Mouse (Mus musculus) mesoderm, embryonic 11.5 days (tissue): ENCODE results near the gene Stat4.
A peak's percentile ranks its signal among the peaks of the same experiment; 100 is the strongest.
"Not testable (repeated sequence)": the region's sequence is repeated elsewhere in the genome, so short reads cannot be mapped to it uniquely, and the experiment has no call there.

ENCODE experiments used
- DNase-seq: peaks from one replicate; pipeline ENCODE4 v3.0.0-alpha.2; 2012; ENCODE audit warnings: low read depth, low spot score

Gene Stat4

DNA sequence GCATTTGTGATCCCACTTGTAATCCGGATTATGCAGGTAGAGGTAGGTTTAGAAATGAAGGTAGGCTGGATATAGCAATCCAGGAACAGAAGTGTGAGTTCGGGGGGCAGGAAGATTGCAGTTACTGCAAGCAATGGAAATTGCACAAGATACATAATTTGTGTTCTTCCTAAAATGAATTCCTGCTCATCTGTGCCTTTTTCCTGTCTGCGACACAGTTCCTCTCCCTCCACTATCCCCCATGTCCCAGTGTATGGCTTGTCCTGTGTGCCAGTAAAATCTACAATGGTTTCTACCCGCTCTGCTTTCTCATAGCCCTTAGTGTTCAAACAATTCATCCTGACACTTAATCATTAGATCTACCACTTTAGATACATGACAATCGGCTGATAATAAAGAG lies 41.7 kb downstream of the Stat4 start:
- no peak for DNase-seq

DNA sequence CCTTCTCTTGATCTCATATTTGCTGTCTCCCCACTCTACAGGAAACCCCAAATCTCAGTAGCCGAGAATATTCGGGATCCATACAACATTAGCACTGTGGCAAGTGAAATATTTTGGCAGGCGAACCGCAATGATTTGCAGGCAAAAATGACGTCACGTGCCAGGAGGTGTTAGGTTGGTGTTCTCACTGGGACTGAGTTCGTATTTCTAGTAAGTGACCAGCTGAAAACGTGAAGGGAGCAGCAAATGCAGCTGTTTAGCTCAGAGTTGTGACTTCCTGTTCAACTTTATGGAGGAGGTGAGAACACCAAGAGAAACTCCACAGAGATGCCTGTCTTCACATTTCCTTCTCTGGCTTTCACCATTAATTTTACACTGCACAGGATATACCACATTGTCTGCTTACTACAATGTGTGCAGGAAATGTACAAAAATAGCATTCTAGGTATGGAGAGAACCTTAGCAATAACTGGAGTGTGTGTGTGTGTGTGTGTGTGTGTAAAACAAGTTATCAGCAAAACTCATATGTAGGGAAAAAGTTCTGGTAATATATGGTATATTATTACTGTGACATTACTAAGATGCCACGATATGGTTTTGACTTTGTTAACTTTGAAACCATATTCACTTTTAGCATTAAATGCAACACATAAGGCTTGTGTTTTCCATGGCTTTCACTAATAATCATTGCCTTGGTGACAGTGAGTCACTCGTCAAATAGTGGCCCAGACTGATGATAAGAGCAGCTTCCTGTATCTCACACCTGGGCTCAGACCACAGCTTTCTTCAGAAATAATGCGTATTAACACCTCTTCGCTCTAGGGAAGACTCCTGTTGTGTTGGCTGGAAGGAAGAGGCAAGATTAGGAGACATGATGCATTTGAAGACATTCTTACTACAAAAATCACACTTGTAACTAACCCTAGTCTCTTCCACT lies 48.1 kb downstream of the Stat4 start:
- no peak for DNase-seq

DNA sequence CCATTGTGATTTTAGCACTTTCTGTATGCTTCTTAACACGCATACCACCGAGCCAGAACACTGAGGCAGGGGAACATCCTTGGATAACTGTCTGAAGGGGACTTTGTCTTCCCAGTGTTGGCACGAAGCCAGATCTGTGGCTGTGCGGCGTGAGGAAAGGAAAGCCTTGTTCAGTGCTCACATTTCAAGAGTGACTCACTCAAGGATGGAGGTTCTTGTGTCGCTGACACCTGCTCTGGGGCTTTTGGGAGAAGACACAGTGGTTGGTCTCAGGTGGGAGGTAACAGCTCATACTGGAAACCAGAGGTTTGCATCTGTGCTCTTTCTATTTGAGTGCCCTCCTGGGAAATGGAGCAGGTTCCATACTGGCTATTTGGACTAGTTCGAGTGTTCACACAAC lies 52.2 kb downstream of the Stat4 start:
- DNase-seq: peak; percentile 21

DNA sequence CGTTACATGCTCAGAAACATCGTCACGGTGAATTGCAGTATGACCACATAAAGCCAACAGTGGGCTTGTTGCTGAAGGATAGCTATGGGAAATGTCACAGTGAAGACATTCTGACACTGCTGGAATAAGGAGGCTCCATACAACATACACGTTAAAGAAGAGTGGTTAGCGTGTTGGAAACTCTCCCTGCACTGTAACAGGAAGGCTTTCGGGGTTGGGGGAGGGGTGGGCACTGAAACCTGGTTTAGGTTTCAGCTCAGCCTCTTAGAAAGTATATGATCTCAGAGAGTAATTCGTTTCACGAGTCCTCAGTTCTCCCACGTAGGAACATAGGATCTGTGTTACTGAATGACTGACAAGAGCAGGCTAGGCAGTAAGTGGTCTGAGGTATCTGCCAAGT lies 52.7 kb downstream of the Stat4 start:
- DNase-seq: no peak

DNA sequence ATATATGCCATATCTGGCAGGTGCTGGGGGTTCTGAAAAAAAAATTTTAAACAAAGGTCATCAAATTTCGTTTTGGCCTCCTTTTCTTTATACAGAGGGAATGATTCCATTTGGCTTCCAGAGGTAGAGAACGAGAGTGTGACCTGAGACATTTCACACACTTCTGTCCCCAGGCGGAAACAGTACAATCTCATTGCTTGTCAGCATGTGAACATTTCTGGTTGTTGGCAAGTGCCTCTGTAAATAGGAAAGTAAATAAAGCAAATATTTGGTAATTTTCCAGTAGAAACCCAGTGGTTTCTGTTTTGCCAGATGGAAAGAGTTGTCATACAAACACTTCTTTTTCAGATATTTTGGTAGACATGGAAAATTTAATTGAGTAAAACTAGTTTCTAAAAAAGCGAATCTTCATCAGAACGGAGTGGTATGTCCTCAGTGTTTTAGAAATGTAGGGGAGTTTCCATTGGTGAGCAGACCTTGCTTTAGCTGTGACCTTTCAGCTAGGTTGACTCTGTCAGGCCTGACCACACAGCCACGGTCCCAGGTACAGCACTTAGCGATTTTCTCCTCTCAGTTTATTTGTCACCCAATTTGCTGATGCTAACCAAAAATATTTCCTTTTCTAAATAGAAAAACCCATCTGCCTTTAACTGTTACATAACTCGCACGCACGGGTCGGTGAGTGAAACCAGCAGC lies 53.6 kb downstream of the Stat4 start:
- no peak for DNase-seq

DNA sequence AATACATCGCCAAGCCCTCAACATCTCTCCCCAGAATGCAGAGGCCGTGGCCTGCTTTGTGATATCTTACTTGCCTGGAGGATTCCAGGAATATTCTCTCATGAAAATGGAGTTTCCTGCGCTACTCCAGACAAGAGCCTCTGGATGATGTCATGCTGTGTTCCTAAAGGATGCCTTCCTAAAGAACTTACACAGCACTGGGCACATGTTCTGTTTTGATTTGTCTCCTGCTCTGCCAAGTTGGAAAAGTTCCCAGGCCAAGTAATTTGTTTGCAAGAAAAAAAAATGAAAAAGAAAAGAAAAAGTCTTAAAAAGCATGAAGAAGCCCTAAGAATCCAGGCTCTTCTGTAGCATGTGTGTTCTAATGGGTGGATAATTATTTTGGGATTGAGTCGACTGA lies 56.2 kb downstream of the Stat4 start:
- DNase-seq: no peak

DNA sequence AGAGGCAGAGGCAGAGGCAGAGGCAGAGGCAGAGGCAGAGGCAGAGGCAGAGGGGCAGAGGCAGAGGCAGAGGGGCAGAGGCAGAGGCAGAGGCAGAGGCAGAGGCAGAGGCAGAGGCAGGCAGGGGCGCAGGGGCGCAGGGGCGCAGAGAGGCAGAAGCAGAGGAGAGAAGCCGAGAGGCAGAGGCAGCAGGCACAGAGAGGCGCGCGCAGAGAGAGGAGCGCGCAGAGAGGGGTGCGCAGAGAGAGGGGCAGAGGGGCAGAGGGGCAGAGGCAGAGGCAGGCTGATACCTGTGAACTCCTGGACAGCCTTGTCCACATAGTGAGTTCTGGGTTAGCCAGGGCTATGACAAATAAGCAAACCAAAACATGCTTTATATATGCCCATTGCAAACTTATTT lies 59.9 kb downstream of the Stat4 start:
- not testable (repeated sequence) for DNase-seq

DNA sequence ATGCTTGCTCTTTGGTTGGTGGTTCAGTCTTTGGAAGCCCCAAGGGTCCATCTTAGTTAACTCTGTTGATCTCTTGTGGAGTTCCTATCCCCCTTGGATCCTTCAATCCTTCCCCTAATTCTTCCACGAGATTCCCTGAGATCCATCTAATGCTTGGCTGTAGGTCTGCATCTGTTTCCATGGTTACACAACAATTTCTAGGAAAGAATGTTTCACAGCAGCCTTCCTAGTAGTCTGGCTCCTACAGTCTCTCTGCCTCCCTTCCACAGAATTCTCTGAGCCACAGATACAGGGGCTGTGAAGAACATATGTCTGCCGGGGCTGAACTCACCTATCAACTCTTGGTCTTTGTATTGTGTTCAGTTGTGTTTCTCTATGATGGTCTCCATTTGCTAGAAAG lies 61.8 kb downstream of the Stat4 start:
- peak; percentile 9 for DNase-seq

DNA sequence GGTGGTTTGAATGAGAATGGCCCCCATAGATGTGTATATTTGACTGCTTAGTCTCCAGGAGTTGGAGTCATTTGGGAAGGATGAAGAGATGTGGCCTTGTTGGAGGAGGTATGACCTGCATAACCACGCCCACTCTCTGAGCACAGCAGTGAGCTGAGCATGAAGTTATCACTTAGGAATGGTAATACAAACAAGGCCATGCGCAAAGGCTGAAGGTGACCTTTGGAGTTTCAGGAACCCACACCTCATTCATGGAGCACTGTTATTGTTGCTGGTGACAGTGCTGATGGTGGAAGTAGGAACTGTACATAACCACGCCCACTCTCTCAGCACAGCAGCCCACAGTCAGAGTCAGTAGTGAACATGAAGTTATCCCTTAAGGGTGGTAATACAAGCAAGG lies 62.9 kb downstream of the Stat4 start:
- no peak for DNase-seq

DNA sequence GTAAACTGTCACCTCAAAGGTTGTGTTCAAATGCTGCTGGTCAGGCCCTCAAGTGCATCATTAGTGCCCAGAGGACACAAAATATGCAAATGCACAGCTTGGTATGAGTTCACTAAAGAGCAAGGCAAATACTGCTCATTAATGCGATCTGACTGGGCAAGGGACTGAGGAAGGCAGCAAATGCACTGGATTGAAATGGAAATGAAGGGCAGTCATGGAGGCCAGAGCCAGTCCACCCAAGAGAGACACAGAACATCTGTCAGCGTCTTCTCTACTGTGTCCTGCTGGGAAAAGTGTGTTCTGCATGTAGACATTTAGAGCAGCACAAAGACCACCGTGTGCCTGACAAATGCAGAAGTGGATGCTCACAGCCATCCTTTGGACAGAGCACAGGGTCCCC lies 64.6 kb downstream of the Stat4 start:
- no peak for DNase-seq

DNA sequence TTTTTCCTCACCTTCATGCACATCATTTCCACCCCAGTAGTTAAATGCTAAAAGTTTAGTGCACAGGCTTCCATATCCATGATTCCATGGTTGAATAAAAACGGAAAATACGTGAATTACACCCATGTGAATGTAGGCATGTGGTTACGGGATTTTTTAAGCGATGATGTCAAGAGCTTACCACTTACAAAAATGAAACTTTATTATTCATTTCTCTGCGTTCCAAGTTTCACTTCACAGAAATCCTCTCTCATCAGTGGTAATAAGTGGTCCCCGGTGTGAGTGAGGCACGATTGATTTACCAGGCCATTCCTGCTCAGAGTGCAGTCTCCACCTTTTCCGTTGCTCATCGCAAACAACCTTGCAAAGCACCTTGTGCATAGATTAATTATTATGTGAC lies 66.0 kb downstream of the Stat4 start:
- no peak for DNase-seq

DNA sequence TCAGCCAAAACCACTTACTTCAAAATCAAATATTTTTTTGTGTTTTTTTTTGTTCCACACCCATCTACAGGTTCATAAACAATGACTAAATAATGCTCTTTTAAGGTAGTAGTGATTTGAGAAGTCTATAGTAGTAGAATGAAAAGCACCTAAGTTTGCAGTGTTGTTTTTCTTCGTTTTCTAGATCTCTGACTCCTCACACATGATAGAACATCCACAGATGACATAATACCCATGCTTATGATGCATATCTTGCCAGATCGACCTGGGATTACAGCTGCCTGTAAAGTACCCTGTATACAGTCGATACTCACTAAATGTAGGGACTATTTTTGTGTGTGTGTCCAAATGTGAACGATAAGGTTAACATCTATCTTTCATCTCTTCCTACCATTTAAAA lies 69.0 kb downstream of the Stat4 start:
- DNase-seq: no peak

DNA sequence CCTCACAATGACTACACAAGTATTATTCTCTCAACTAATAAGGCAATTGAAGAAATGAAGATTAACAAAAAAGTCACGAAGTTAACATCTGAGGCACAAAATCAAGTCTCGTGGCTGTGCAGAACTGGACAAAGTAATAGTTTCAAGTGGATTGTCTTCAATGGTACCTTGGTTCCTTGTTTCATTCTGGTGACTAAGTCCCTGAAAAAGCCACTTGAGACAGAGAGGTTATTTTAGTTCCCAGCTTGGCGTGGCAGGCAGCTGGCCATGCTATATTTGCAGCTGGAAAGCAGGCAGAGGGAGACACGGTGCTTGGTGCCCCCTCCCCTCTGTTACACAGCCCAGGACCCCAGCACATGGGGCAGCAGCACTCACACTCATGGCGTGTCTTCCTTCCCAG lies 70.2 kb downstream of the Stat4 start:
- DNase-seq: no peak

DNA sequence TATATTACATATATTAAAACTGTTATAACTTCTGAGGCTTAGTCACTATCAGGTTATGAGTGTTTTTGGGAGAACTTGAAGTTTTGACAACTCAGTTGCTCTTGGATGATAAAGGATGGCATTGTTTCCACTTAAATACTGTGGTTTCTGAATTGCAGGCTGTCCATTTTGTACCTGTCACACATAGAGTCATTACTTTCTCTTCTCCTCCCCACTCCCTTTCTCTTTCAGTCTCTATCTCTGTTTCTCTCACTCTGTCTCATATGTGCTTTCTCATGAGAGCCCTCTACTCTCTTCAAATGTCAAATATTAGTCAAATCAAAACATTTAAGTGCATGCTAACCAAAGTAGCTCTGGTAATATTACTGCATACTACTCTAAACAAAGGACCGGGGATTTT lies 79.3 kb downstream of the Stat4 start:
- DNase-seq: no peak

DNA sequence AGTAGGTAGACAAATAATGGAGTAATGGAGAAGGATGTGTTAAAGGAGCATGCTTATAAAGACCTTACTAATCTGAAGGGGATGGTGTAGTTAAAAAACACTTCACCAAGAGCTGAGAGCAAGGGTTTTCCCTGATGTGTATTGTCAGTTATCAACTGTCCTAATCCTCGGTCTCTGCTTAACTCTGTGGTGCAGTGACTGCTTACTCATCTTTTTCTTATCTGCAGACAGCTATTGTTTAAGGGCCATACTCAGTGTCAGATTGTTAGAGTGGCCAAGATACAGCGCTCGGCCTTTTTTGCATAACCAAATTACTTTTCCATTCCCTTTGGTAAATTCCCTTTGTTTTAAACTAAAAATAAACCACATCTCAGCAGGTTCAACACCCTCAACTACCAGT lies 79.7 kb downstream of the Stat4 start:
- no peak for DNase-seq

DNA sequence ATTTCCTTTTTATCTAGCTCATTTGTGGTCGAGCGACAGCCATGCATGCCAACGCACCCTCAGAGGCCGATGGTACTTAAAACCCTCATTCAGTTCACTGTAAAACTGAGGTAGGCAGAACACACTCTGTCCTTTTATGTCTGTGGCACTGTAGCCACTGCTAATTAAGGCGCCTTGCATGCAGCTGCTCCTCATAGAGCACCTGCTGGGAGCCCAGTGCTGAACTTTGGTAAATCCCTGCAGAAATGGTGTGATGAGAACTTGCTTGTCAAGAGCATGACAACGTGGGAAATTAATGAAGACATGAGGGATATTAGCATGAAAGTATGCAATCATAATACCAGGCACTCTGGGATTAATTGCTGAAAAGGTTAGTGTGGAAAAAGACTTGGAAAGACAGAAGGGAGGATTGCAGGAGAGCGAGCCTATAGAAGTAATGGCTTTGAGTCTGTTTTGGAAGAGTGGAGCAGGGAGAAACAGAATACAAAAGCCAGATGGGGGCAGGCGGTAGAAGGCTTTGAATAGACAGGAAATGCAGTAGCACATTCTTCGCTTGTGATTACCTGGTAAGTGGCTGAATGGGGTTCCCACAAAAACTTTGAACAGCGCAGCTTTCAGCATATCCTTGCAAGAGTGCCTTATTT lies 92.9 kb downstream of the Stat4 start:
- peak; percentile 24 for DNase-seq

DNA sequence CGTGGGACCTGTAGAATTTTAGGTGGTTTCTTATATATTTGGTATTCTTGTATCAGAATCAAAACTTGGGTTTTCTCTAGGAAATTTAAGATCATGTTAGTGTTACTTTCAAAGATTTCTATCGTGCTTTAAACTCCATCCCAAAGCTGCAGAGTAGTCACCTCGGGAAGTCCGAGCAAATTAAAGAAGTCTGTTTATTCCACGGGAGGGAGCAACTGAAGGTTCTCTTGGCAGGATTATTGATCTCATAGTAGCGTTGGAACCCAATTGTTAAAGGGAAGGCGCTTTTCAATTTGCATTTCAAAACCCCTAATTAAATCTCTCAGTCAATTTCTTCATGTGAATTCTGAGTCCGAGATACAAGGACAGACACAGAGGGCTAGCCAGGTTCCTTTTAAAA lies 93.4 kb downstream of the Stat4 start:
- DNase-seq: no peak

DNA sequence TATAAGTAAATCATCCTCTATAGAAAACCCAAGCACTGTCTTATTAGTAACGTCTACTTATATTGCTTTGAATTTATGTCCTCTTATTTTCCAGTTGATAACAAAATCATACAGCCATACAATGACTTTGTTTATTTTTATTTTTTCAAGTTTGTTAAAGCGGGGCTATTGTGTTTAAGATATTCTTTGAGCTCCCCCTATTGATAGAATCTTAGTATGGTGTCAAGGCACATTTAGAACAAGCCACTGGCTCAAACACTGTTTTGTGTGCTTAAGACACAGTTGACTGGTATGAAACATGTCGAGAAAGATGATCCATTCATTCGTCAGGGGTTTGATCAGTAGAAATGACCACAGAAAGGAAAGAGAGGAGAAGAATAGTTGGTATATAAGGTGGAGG lies 99.3 kb downstream of the Stat4 start:
- DNase-seq: no peak

DNA sequence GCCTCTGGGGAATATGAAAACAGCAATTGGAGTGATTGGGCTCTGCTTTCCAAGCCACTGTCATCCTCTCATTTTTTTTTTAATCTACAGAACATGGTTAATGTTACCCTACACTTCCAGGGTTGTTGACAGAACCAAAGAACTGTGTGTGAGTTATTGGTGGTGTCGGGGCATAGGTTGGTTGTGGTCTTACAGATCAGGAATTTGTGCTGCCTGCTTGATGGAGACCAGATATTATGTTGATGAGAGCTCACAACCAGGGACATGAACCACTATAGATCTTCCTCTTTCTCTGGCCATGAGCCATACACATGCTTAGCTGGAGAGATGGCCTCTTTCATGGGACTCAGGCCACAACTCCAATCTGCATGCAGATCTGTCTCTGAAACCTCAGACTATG lies 100.2 kb downstream of the Stat4 start:
- DNase-seq: no peak

DNA sequence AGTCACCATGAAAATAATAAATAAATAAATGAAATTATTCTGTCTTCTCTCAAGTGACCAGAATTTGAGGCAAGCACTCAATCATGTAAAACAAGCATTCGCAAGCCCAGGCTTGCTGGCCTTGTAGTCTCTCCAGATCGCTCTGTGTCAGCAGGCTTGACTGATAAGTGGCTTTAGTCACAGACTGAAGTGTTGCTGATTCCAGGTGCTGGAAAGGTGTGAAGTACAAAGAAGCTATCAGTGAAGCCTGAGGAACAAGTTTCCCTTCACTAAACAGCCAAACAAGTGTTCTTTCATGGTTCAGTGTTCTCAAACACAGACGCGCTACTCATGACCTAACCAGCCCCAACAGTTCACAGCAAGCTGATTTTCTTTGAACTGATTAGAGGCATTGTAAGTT lies 101.7 kb downstream of the Stat4 start:
- DNase-seq: no peak

DNA sequence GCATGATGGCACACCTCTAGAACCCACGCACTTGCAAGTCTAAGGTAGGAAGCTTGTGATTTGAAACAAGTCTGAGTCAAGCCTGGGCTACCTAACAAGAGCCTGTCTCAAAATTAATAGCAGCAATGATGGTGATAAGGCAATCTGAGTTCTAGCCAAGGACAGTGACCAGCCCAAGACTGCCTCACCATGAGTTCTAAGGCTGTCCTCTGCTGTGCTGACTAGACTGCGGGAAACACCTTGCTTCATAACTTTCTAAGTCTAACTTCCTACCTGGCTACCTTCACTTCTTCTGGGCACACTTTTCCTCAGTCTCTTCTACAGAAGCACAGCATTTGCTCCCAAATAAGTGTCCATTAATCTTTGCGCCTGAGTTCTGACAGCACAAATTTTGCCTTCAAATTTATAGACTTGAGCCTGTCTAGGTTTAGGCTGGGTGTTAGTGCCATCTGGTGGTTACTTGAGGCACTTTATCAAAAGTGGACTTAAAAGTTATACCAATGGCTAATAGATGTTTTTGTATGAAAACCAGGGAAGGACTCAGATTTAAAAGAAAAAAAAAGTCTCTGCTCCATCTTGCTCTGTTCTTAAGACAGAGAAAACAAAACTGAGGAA lies 111.8 kb downstream of the Stat4 start:
- DNase-seq: peak; percentile 66

DNA sequence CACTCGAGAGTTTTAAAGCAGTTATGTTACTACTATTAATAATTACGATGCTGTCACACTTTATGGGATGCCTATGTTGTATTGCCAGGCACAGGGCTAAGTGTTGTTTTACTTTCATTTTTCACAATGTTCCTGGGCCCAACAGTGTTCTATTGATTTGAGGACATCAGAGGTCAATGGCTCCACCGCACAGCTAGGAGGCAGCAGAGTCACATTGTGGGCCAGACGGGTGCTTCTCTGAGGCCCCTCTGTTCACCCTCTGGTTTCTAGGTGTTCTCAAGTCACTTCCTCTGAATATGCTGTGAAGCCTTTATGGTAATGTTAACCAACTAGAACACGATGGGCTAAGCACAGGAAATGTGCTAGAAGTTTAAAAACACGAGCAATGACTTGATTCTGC lies 113.5 kb downstream of the Stat4 start:
- no peak for DNase-seq
